Mouse (Mus musculus) lung, postnatal 0 days (tissue): ENCODE data around the gene Themis.

Source experiments
- CTCF ChIP-seq: IDR thresholded peaks from 2 replicates; pipeline ENCODE4 v1.5.1; 2016; ENCODE audit warnings: antibody characterized with exemption, mild to moderate bottlenecking
- EP300 ChIP-seq: IDR thresholded peaks from 2 replicates; pipeline ENCODE4 v1.6.1; 2016; ENCODE audit warnings: antibody characterized with exemption, mild to moderate bottlenecking, control low read depth

DNA sequence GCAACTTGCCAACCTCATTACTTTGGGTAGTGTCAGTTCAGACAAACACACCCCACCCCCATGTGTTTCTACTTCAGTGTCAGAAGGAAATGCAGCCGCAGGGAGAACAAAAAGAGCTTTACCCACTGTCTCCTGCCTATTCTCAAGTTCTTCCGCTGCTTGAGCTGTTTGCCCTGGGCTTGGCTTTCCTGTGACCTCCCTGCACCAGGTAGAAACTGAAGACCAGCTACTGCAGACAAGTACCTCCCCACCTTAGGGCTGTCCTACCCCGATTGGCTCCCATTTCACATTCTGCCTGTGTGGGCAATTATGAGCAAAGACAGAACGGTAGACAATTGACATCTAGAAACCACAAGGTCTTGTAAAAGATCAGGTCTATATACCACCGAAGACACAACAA is at the start of gene Themis:
- no peak for TF ChIP-seq CTCF
- no peak for TF ChIP-seq EP300
